ENCODE assay signal across 19 mouse cellular contexts in the genomic region with DNA sequence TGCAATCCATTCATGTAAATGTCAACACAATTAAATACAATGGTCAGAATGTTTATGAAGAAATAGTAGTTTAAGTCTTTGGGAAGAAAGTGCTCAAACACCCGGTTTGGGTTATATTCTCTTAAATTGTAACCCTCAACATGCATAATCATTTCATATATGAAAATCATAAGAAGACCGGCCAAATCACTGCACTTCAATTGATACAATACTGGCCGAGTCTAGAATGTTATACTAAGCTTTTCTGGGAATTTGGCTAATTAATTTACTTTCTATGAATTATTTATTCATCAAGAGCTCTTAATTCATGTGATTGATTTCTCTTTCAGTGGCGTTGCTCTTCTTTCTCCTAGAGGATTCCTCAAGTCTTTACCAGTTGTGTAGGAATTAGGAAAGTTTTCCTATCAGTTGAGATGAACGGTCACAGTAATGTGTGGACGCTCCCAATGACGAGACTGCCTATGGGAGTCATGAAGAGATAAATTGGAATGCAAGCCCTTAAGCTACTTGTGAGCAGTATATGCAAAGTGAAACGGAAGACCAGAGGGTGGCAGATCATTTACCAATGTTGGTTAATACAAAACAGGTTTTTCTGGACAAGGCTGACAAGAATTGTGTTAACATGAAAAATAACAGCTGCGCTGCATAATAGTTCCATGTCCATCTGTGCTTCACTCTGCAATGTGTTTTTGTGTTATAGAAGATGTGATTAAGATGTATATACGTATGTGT.
DNase-seq lines count a peak whose midpoint lies in the region; ATAC-seq and TF ChIP-seq lines count a peak whose summit lies in the region.
"Had no signal": no experiment of that assay in that cellular context is flagged by ENCODE, and none has a peak within 500 bp of the region (broad histone marks: within the 10 kb centered on the region; RNA-seq: fewer than 3 reads in every experiment).

No protein-coding gene starts in this region.

- ATAC-seq in midbrain, embryonic 11.5 days (ENCODE audit: low FRiP score) = peak; percentile 28; the same call in 1 of the 2 replicates
- ATAC-seq in forebrain, postnatal 0 days = peak; percentile 40; the same call in 1 of the 2 replicates
- ATAC-seq in midbrain, embryonic 12.5 days (ENCODE audit: low FRiP score, low read depth) = 0 out of 2 replicates have a peak, but pooled peaks have one; percentile 14
- no peak for ATAC-seq in neural tube, embryonic 14.5 days (ENCODE audit: low read depth)
- no peak for ATAC-seq in lung, postnatal 0 days
- ATAC-seq: activated CD4-positive, CD25-positive, alpha-beta regulatory T cell, adult 4 months; Patski had no signal

- 81% methylated on average over 10 of the region's 10 CpGs for WGBS in midbrain, embryonic 11.5 days
- 86% methylated on average over 10 of the region's 10 CpGs for WGBS in midbrain, embryonic 10.5 days
- 44% methylated on average over 10 of the region's 10 CpGs for WGBS in forebrain, postnatal 0 days
- 75% methylated on average over 10 of the region's 10 CpGs for WGBS in midbrain, embryonic 12.5 days
- WGBS in neural tube, embryonic 14.5 days = 63% methylated on average over 10 of the region's 10 CpGs
- 78% methylated on average over 10 of the region's 10 CpGs for WGBS in heart, embryonic 10.5 days
- 74% methylated on average over 10 of the region's 10 CpGs for WGBS in lung, postnatal 0 days

- no peak overlapping the region for H3K9ac ChIP-seq in midbrain, embryonic 11.5 days (ENCODE audit: low read length)
- no peak overlapping the region for H3K9ac ChIP-seq in forebrain, postnatal 0 days
- no peak overlapping the region for H3K9ac ChIP-seq in midbrain, embryonic 12.5 days (replicated peaks)
- H3K9ac ChIP-seq in neural tube, embryonic 14.5 days (replicated peaks; ENCODE audit: low read depth, low read length) = no peak overlapping the region
- H3K9ac ChIP-seq in lung, postnatal 0 days (replicated peaks; ENCODE audit: low read depth) = no peak overlapping the region
- H3K9ac ChIP-seq: limb, embryonic 13.5 days; liver, embryonic 14.5 days had no signal

- no peaks in the 10 kb centered on the region for H3K27me3 ChIP-seq in midbrain, embryonic 11.5 days (ENCODE audit: control insufficient read depth, insufficient read depth, low read length)
- H3K27me3 ChIP-seq in midbrain, embryonic 10.5 days (ENCODE audit: low read depth, poor library complexity, severe bottlenecking) = no peaks in the 10 kb centered on the region
- H3K27me3 ChIP-seq in forebrain, postnatal 0 days (ENCODE audit: insufficient read depth, low read length) = no peaks in the 10 kb centered on the region
- no peaks in the 10 kb centered on the region for H3K27me3 ChIP-seq in midbrain, embryonic 12.5 days
- no peaks in the 10 kb centered on the region for H3K27me3 ChIP-seq in neural tube, embryonic 14.5 days (ENCODE audit: control insufficient read depth, insufficient read depth, low read length)
- H3K27me3 ChIP-seq in heart, embryonic 10.5 days (ENCODE audit: insufficient read depth, poor library complexity, severe bottlenecking) = no peaks in the 10 kb centered on the region
- no peaks in the 10 kb centered on the region for H3K27me3 ChIP-seq in lung, postnatal 0 days (replicated peaks; ENCODE audit: insufficient read depth, low read length)
- H3K27me3 ChIP-seq: limb, embryonic 13.5 days; megakaryocyte, embryonic 14.5 days; Patski had no signal

- no peak for DNase-seq in midbrain, embryonic 11.5 days (ENCODE audit: low spot score, missing footprints)
- no peak for DNase-seq in midbrain, embryonic 10.5 days (ENCODE audit: low spot score)
- peak; percentile 18 for DNase-seq in forebrain, postnatal 0 days
- no peak for DNase-seq in heart, embryonic 10.5 days (ENCODE audit: low spot score)
- no peak for DNase-seq in lung, postnatal 0 days (ENCODE audit: low spot score)
- DNase-seq in cerebellum, postnatal 25 days = no peak
- DNase-seq: gastrocnemius, postnatal 36 days; heart, postnatal 14 days; lung, postnatal 14 days; thymus, postnatal 4 days had no signal

- no peak overlapping the region for H3K27ac ChIP-seq in midbrain, embryonic 11.5 days (ENCODE audit: low read depth, low read length)
- no peak overlapping the region for H3K27ac ChIP-seq in midbrain, embryonic 10.5 days (replicated peaks)
- no peak overlapping the region for H3K27ac ChIP-seq in forebrain, postnatal 0 days (ENCODE audit: low read depth, low read length)
- 0 out of 2 replicates have a peak overlapping the region, but pooled peaks have one; percentile 42 for H3K27ac ChIP-seq in midbrain, embryonic 12.5 days (replicated peaks)
- no peak overlapping the region for H3K27ac ChIP-seq in neural tube, embryonic 14.5 days (ENCODE audit: low read depth, low read length)
- H3K27ac ChIP-seq in heart, embryonic 10.5 days = no peak overlapping the region
- H3K27ac ChIP-seq in lung, postnatal 0 days (ENCODE audit: low read length) = no peak overlapping the region
- H3K27ac ChIP-seq: kidney, postnatal 0 days; limb, embryonic 13.5 days; liver, embryonic 14.5 days had no signal

- no peaks in the 10 kb centered on the region for H3K36me3 ChIP-seq in midbrain, embryonic 11.5 days (ENCODE audit: control insufficient read depth, insufficient read depth, low read length)
- no peaks in the 10 kb centered on the region for H3K36me3 ChIP-seq in midbrain, embryonic 10.5 days
- no peaks in the 10 kb centered on the region for H3K36me3 ChIP-seq in forebrain, postnatal 0 days (ENCODE audit: insufficient read depth)
- H3K36me3 ChIP-seq in midbrain, embryonic 12.5 days = no peaks in the 10 kb centered on the region
- H3K36me3 ChIP-seq in neural tube, embryonic 14.5 days (ENCODE audit: control insufficient read depth, insufficient read depth, low read length) = no peaks in the 10 kb centered on the region
- no peaks in the 10 kb centered on the region for H3K36me3 ChIP-seq in heart, embryonic 10.5 days
- H3K36me3 ChIP-seq in lung, postnatal 0 days (ENCODE audit: insufficient read depth, low read length) = no peaks in the 10 kb centered on the region
- H3K36me3 ChIP-seq: limb, embryonic 13.5 days had no signal

- no peak overlapping the region for H3K4me3 ChIP-seq in midbrain, embryonic 11.5 days (ENCODE audit: low read depth, low read length)
- H3K4me3 ChIP-seq in midbrain, embryonic 10.5 days = no peak overlapping the region
- H3K4me3 ChIP-seq in forebrain, postnatal 0 days (ENCODE audit: low read depth, low read length) = no peak overlapping the region
- no peak overlapping the region for H3K4me3 ChIP-seq in midbrain, embryonic 12.5 days
- H3K4me3 ChIP-seq in neural tube, embryonic 14.5 days (ENCODE audit: low read depth, low read length) = no peak overlapping the region
- H3K4me3 ChIP-seq in heart, embryonic 10.5 days = no peak overlapping the region
- H3K4me3 ChIP-seq in lung, postnatal 0 days (ENCODE audit: low read depth, low read length) = no peak overlapping the region
- H3K4me3 ChIP-seq: limb, embryonic 13.5 days; megakaryocyte, embryonic 14.5 days had no signal

- TF ChIP-seq CTCF in forebrain, postnatal 0 days (IDR thresholded peaks at IDR 0.05; ENCODE audit: low read depth) = no peak
- TF ChIP-seq CTCF in lung, postnatal 0 days (IDR thresholded peaks at IDR 0.05) = no peak

- no peaks in the 10 kb centered on the region for H3K9me3 ChIP-seq in midbrain, embryonic 11.5 days (ENCODE audit: control insufficient read depth, low read length)
- no peaks in the 10 kb centered on the region for H3K9me3 ChIP-seq in midbrain, embryonic 10.5 days (replicated peaks)
- no peaks in the 10 kb centered on the region for H3K9me3 ChIP-seq in forebrain, postnatal 0 days (ENCODE audit: low read length)
- no peaks in the 10 kb centered on the region for H3K9me3 ChIP-seq in midbrain, embryonic 12.5 days
- H3K9me3 ChIP-seq in neural tube, embryonic 14.5 days (ENCODE audit: control insufficient read depth, low read length) = no peaks in the 10 kb centered on the region
- H3K9me3 ChIP-seq in heart, embryonic 10.5 days = no peaks in the 10 kb centered on the region
- H3K9me3 ChIP-seq in lung, postnatal 0 days (ENCODE audit: low read length) = no peaks in the 10 kb centered on the region
- H3K9me3 ChIP-seq: limb, embryonic 13.5 days; megakaryocyte, embryonic 14.5 days had no signal

- H3K4me2 ChIP-seq in midbrain, embryonic 11.5 days = no peak overlapping the region
- H3K4me2 ChIP-seq in forebrain, postnatal 0 days (ENCODE audit: low read depth) = peak overlapping the region; percentile 23
- H3K4me2 ChIP-seq in midbrain, embryonic 12.5 days (replicated peaks) = 0 out of 2 replicates have a peak overlapping the region, but pooled peaks have one; percentile 21
- peak overlapping the region; percentile 36; the same call in 1 of the 2 replicates for H3K4me2 ChIP-seq in neural tube, embryonic 14.5 days (ENCODE audit: low read depth, low read length)
- H3K4me2 ChIP-seq in lung, postnatal 0 days (replicated peaks; ENCODE audit: low read depth, low read length) = no peak overlapping the region
- H3K4me2 ChIP-seq: heart, embryonic 11.5 days; limb, embryonic 13.5 days had no signal

- no peak for TF ChIP-seq EP300 in lung, postnatal 0 days (IDR thresholded peaks at IDR 0.05)

- H3K4me1 ChIP-seq in midbrain, embryonic 11.5 days (ENCODE audit: control insufficient read depth, insufficient read depth, low read length) = no peaks in the 10 kb centered on the region
- no peaks in the 10 kb centered on the region; the same call in 1 of the 2 replicates for H3K4me1 ChIP-seq in midbrain, embryonic 10.5 days
- H3K4me1 ChIP-seq in forebrain, postnatal 0 days (ENCODE audit: insufficient read depth) = 0 out of 2 replicates have a peak, but pooled peaks cover 7% of the 10 kb centered on the region
- H3K4me1 ChIP-seq in midbrain, embryonic 12.5 days = no peaks in the 10 kb centered on the region
- no peaks in the 10 kb centered on the region for H3K4me1 ChIP-seq in neural tube, embryonic 14.5 days (ENCODE audit: control insufficient read depth, insufficient read depth, low read length)
- H3K4me1 ChIP-seq in heart, embryonic 10.5 days = no peaks in the 10 kb centered on the region
- H3K4me1 ChIP-seq in lung, postnatal 0 days (ENCODE audit: insufficient read depth, low read depth, low read length) = no peaks in the 10 kb centered on the region
- H3K4me1 ChIP-seq: limb, embryonic 13.5 days; megakaryocyte, embryonic 14.5 days had no signal

Comparison
In these comparisons a context has a peak if more than half of its experiments do, and no peak if none do; other contexts are left out.
1. H3K4me2 ChIP-seq: peak in forebrain, postnatal 0 days (single experiment), midbrain, embryonic 12.5 days (single experiment) and neural tube, embryonic 14.5 days (single experiment); none in midbrain, embryonic 11.5 days (single experiment) and lung, postnatal 0 days (single experiment).
2. ATAC-seq: peak in midbrain, embryonic 11.5 days (single experiment), forebrain, postnatal 0 days (single experiment) and midbrain, embryonic 12.5 days (single experiment); none in neural tube, embryonic 14.5 days (single experiment) and lung, postnatal 0 days (single experiment).